Mouse (Mus musculus) neural tube, embryonic 11.5 days (tissue): Measurements from ENCODE around the gene Cpne9. TPM values are rescaled to one million over a fixed set of nuclear protein-coding genes. Genes with fewer than 3 reads are reported as not detected.

Experiments
- ATAC-seq: fragments of 200-750 bp; cut with Nextera tagmentation; 2 replicates; pipeline ENCODE4 v1.8.0; 2017; ENCODE audit warnings: moderate number of reproducible peaks, mild to moderate bottlenecking, moderate TSS enrichment, moderate library complexity; ENCODE audit not compliant: insufficient read depth, low FRiP score, low TSS enrichment
- DNase-seq: peaks from one replicate; pipeline ENCODE4 v3.0.0-alpha.2; 2015; ENCODE audit warnings: low spot score
- H3K27ac ChIP-seq: fragments of 300-500 bp; sonication (generic); 2 replicates; pipeline ENCODE4 v1.5.1; 2014; ENCODE audit warnings: low read depth, mild to moderate bottlenecking, low read length
- H3K27me3 ChIP-seq: fragments of 300-500 bp; sonication (generic); 2 replicates; pipeline ENCODE4 v1.6.1; 2014; ENCODE audit warnings: mild to moderate bottlenecking, low read length, mixed read lengths; ENCODE audit not compliant: control insufficient read depth, insufficient read depth
- H3K36me3 ChIP-seq: fragments of 300-500 bp; sonication (generic); 2 replicates; pipeline ENCODE4 v1.6.1; 2014; ENCODE audit warnings: mild to moderate bottlenecking, low read length, moderate library complexity, mixed read lengths; ENCODE audit not compliant: control insufficient read depth, insufficient read depth
- H3K4me1 ChIP-seq: fragments of 300-500 bp; sonication (generic); 2 replicates; pipeline ENCODE4 v1.6.1; 2014; ENCODE audit warnings: low read length, mixed read lengths; ENCODE audit not compliant: control insufficient read depth, insufficient read depth
- H3K4me2 ChIP-seq: fragments of 300-500 bp; sonication (generic); 2 replicates; pipeline ENCODE4 v1.6.1; 2014; ENCODE audit warnings: low read depth, mild to moderate bottlenecking, moderate library complexity
- H3K4me3 ChIP-seq: fragments of 300-500 bp; sonication (generic); 2 replicates; pipeline ENCODE4 v1.5.1; 2014; ENCODE audit warnings: low read depth, low read length
- H3K9ac ChIP-seq: fragments of 300-500 bp; sonication (generic); 2 replicates; pipeline ENCODE4 v1.6.1; 2014; ENCODE audit warnings: mild to moderate bottlenecking, low read length
- H3K9me3 ChIP-seq: fragments of 300-500 bp; sonication (generic); 2 replicates; pipeline ENCODE4 v1.6.1; 2016; ENCODE audit warnings: low read length; ENCODE audit not compliant: control insufficient read depth
- WGBS: fragments of 180-500 bp; shearing (Covaris S2); extraction: QIAGEN DNeasy Blood & Tissue Kit; methylation state at CpG from one replicate; pipeline ENCODE4 v1.1.7; 2014; 5-methylcytosine and 5-hydroxymethylcytosine counted together
- polyA plus RNA-seq: library from polyadenylated mRNA; unstranded; fragments of >200 nt; fragmentation: Nextera tagmentation; extraction: Ambion mirVana; gene quantifications from 2 replicates; pipeline ENCODE4 v1.2.1, GENCODE M21; 2014

Gene Cpne9
- polyA plus RNA-seq, 1 experiment from 2014 or later: 0.08 TPM

DNA sequence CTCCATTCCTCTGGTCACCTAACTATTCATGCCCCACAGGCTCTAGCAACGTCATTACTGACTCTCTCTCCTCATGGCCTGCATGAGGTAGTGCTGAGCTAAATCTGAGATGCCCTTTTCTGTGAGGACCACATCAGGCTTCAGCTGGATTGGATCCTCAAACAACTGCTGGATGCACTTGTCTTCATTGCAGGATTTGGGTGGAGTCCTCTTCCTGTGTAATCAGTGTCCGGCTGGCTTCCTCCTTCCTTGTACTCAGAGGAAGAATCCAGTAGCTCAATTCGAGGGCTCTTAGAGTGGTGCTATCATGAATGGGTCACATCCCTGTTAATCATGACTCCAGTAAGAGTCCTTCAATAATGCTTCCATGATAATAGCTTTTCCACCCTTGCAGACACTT, 71.6 kb downstream of the Cpne9 start:
- Histone ChIP-seq H3K4me1 (no peaks in the 10 kb centered on the region), H3K27ac (no peak overlapping the region), H3K9ac (no peak overlapping the region), H3K27me3 (no peaks in the 10 kb centered on the region), H3K36me3 (no peaks in the 10 kb centered on the region), H3K4me3 (no peak overlapping the region), H3K9me3 (no peaks in the 10 kb centered on the region), H3K4me2 (no peak overlapping the region)
- no peak for ATAC-seq
- WGBS: 68% methylated on average over 3 of the region's 3 CpGs
- DNase-seq: no peak

Other genes starting within 250 kb of the Cpne9 start
- gene Thumpd3, start 236.1 kb upstream of the Cpne9 start, polyA plus RNA-seq: 50.4 and 52.9 TPM in 2 replicates
- 74.9 and 78.5 TPM in 2 replicates for gene Setd5, start 204.9 kb upstream of the Cpne9 start, polyA plus RNA-seq
- 6.7 and 6.9 TPM in 2 replicates for gene Lhfpl4, start 86.9 kb upstream of the Cpne9 start, polyA plus RNA-seq
- 47.4 and 53.5 TPM in 2 replicates for gene Mtmr14, start 44.5 kb upstream of the Cpne9 start, polyA plus RNA-seq
- 27.1 and 28.4 TPM in 2 replicates for gene Brpf1, start 24.8 kb downstream of the Cpne9 start, polyA plus RNA-seq
- gene Ogg1, start 44.7 kb downstream of the Cpne9 start, polyA plus RNA-seq: 13.1 and 14.0 TPM in 2 replicates
- gene Camk1, start 61.7 kb downstream of the Cpne9 start, polyA plus RNA-seq: 50.8 and 56.0 TPM in 2 replicates
- gene Tada3, start 95.6 kb downstream of the Cpne9 start, polyA plus RNA-seq: 56.3 and 60.7 TPM in 2 replicates
- 202 and 215 TPM in 2 replicates for gene Arpc4, start 95.8 kb downstream of the Cpne9 start, polyA plus RNA-seq
- gene Ttll3, start 107.0 kb downstream of the Cpne9 start, polyA plus RNA-seq: 3.4 and 4.3 TPM in 2 replicates
- gene Rpusd3, start 137.0 kb downstream of the Cpne9 start, polyA plus RNA-seq: 27.7 and 27.9 TPM in 2 replicates
- 0.19 TPM in 1 of 2 replicates, not detected in the other for gene Cidec, start 153.5 kb downstream of the Cpne9 start, polyA plus RNA-seq
- 74.7 and 75.9 TPM in 2 replicates for gene Jagn1, start 160.3 kb downstream of the Cpne9 start, polyA plus RNA-seq
- gene Il17re, start 176.2 kb downstream of the Cpne9 start, polyA plus RNA-seq: 0.77 and 0.78 TPM in 2 replicates
- gene Il17rc, start 189.1 kb downstream of the Cpne9 start, polyA plus RNA-seq: 3.2 and 3.4 TPM in 2 replicates
- gene Creld1, start 201.0 kb downstream of the Cpne9 start, polyA plus RNA-seq: 33.6 and 41.1 TPM in 2 replicates
- gene Prrt3, start 219.6 kb downstream of the Cpne9 start, polyA plus RNA-seq: 0.91 and 0.94 TPM in 2 replicates
- 82.4 and 89.4 TPM in 2 replicates for gene Emc3, start 249.3 kb downstream of the Cpne9 start, polyA plus RNA-seq
- 13.6 and 15.7 TPM in 2 replicates for gene Fancd2, start 249.4 kb downstream of the Cpne9 start, polyA plus RNA-seq